Mouse (Mus musculus) ES-E14 (cell line): Measurements from ENCODE around the gene Macrod2.

Experiments
- HCFC1 ChIP-seq: IDR thresholded peaks from 2 replicates; pipeline ENCODE4 v1.6.1; 2012; ENCODE audit warnings: low read length, inconsistent platforms, borderline replicate concordance; ENCODE audit not compliant: insufficient read depth
- MAFK ChIP-seq: IDR thresholded peaks from 2 replicates; pipeline ENCODE4 v1.6.1; 2014; ENCODE audit warnings: mild to moderate bottlenecking, low read depth, low read length, inconsistent platforms; ENCODE audit not compliant: insufficient read depth
- ZC3H11A ChIP-seq: IDR thresholded peaks from 2 replicates; pipeline ENCODE4 v1.6.1; 2012; ENCODE audit warnings: low read depth, mild to moderate bottlenecking, inconsistent platforms, low read length, borderline replicate concordance

DNA sequence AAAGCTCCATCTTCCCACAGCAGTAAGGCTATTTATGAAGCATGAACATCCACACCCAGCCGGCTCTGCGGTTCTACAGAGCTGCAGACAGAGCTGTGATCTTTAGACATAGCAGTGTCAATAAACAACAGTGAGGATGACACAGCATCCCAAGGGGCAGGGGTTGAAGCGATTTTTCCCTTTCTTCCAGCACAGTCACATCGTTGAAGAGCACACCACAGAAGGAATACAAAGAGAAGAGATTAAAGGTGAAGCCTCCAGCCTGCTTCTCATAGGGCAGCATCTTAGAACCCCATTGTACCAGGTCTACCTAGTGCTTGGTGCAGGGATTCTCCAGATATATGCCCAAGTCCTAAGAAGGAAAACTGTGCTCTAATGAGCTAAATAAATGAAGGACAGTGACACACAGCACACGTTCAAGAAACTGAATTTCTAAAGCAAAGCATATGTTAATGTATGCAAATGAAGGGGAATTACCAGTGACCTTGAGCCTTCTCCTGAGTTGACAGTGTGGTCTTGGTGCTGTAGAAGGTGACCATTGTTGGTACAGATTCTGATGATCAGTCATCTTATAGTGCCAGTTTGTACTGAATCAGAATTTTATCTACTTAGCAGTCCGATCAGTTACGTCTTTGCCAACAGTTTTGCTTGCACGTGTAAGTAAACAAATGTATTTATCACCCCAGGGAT is 1021.9 kb downstream of the Macrod2 start:
- TF ChIP-seq MAFK (no peak), HCFC1 (no peak), ZC3H11A (no peak)
